Mouse (Mus musculus) thymus, adult 2 months (tissue): ENCODE data around the gene Tpcn1.

Experiments
- CTCF ChIP-seq: fragments of 200-500 bp; IDR thresholded peaks from 2 replicates; pipeline ENCODE4 v1.5.1; 2012; ENCODE audit warnings: mild to moderate bottlenecking, control low read depth, low read length, moderate library complexity, borderline replicate concordance; ENCODE audit not compliant: control insufficient read depth, poor library complexity, insufficient read depth; ENCODE audit errors: extremely low read depth
- POLR2A ChIP-seq: fragments of 200-500 bp; IDR thresholded peaks from 2 replicates; pipeline ENCODE4 v1.6.1; 2012; ENCODE audit warnings: mild to moderate bottlenecking, low read length, control low read depth, moderate library complexity; ENCODE audit not compliant: control insufficient read depth, poor library complexity, insufficient read depth; ENCODE audit errors: extremely low read depth

- TF ChIP-seq POLR2A (no peak), CTCF (no peak)
These were observed 18.7 kb downstream of the Tpcn1 start for GRCm38 (mm10) chr5:120569791-120570190.
